Mouse (Mus musculus) T-helper 2 cell (primary cell): ENCODE data around the gene Cadps2.

Source experiments
- in situ Hi-C: fragments of 300-600 bp; cut with MboI, MseI; formaldehyde crosslinking; loops from one replicate; pipeline ENCODE4 v1.15.1; 2025; ENCODE audit warnings: high pct_unique_total_duplicates

Cadps2 gene

DNA sequence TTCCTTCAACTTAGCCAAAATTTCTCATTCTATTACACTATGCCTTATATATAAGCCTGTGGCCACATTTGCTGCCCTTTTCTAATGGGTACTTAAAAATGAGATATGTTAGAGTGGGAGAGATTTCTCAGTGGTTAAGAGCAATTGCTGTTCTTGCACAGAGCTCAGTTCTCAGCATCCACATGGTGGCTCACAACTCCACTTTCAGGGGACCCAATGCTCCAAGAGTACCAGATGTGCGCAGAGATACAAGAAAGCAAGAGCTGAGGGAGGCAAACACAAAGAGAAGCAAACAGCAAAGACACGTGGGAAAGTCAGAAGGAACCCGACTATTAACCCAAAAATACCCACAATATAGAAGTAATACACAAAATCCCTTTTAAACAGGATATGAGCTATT lies 77.0 kb downstream of the Cadps2 start:
- in situ Hi-C loops, result no loop called here

DNA sequence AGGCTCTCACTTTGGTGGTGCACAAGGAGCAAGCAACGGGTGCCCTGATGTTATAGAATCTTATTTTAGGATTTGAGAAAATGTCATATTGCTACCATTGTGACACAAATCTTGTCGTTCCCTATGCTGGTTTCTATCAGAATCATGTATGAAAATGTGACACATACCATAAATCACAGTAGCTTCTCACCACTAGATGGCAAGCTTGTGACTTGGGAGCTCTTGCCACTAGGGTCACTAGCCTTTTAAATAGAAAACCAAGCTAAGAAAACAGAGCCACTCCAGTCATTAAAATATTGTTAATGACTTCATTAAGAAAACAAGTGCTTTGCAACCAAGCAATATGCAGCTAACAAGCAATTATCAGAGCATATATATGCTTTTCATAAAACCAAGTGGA lies 81.0 kb downstream of the Cadps2 start:
- in situ Hi-C loops, result no loop called here

GRCm38 (mm10) chr6:23748823-23749222 lies 90.4 kb downstream of the Cadps2 start:
- in situ Hi-C loops, result no loop called here

- in situ Hi-C loops, result no loop called here
Measured at GRCm38 (mm10) chr6:23740010-23740409, 99.2 kb downstream of the Cadps2 start.

- in situ Hi-C loops, result no loop called here
Measured at GRCm38 (mm10) chr6:23732750-23733149, 106.5 kb downstream of the Cadps2 start.

- in situ Hi-C loops, result no loop called here
Measured at GRCm38 (mm10) chr6:23728620-23729019, 110.6 kb downstream of the Cadps2 start.

- in situ Hi-C loops, result no loop called here
Measured at GRCm38 (mm10) chr6:23723697-23724096, 115.5 kb downstream of the Cadps2 start.

- in situ Hi-C loops, result no loop called here
Measured at GRCm38 (mm10) chr6:23720401-23720800, 118.8 kb downstream of the Cadps2 start.

DNA sequence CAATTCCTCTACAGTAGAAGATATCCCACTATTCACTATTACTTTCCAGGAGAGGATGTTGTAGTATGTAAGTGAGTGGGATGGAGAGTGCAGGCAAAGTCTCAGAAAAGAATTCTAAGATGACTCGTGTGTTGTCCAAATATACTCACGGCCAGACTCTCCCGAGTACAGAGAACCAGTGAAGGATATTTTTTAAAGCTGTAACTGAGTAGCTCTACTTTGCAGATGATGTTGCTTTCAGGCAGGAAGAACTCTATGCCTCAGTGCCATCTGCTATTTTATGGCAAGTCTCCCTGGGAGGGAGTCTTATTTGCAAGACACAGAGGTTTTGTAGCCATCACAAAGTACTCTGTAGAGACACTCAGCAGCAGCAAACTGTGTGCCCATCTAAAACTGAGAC lies 131.7 kb downstream of the Cadps2 start:
- in situ Hi-C loops, result no loop called here

DNA sequence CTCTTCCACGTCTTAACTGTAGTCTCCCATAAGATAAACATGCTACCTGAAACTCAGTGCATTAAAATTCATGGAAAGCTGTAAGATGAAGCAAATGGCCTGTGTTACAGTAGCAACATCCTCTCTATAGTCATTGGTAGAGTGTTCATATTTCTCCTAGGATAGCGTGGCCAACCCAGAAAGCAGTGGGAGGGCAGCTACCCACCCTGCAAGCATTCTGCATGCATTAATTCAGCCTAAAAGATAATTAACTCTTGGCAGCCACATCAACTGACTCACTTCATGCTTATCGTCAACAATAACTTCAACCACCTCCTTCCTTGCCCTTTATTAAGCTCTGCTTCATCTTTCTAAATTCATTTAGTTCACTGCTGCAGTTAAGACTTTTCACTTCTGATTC lies 138.3 kb downstream of the Cadps2 start:
- in situ Hi-C loops, result no loop called here

- in situ Hi-C loops, result no loop called here
Measured at GRCm38 (mm10) chr6:23678172-23678571, 161.0 kb downstream of the Cadps2 start.

- in situ Hi-C loops, result no loop called here
Measured at GRCm38 (mm10) chr6:23655036-23655435, 184.2 kb downstream of the Cadps2 start, which contains the start of gene Rnf148. Rnf148 (minus strand) TSS chr6:23655136.

DNA sequence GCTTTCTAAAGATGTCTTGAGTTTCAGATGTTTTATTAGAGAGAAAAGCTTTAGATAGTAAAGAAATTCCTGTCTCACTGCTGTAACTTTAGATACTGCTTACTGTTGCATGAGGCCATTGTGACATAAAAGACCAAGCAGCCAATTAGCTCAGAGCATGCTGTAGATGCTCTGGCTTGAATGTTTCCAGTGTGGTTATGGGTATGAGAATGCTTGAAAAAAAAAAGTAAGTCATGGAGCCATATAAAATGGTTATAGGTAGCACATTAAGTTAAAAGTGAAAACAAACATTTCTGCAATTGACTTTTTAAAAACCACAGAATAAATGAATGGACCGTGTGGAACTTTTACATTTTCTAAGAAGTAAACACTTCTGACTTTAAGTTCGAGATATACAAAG lies 189.0 kb downstream of the Cadps2 start, which contains the start of gene Rnf133:
TSS of gene Rnf133 (minus strand) at position 101 of the 400 bp plus-strand sequence.
- in situ Hi-C loops, result no loop called here

GRCm38 (mm10) chr6:23648732-23649131 lies 190.5 kb downstream of the Cadps2 start:
- in situ Hi-C loops, result no loop called here

DNA sequence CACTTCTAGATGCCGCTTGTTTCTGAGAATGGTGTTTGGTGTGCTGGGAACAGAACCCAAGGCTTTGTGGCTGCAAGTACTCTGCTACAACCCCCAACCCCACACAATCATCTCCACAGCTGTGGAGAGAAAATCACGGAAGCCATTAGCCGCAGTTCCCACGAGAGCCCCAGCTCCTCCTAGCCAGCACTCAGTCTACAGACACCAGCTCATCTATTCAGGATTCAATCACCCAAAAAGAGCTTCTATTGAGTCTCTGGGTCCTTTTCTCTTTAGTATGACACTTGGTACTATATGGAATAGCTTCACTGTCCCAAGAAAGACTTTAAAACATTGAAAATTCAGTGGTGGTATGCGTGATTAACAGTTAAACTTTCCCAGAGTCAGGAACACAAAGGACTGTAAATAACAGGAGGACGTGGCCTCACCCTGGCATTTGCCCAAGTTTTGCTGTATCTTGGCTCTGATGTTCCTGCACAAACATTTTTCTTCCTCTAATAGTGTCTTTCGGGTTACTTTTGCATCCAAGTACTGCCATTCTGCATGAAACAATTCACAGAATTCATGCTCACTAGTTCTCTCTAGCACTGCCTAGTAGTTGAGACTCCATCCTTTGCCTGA lies 191.5 kb downstream of the Cadps2 start:
- in situ Hi-C loops, result no loop called here

GRCm38 (mm10) chr6:23637081-23637480 lies 202.1 kb downstream of the Cadps2 start:
- in situ Hi-C loops, result no loop called here

- in situ Hi-C loops, result no loop called here
Measured at GRCm38 (mm10) chr6:23635208-23635607, 204.0 kb downstream of the Cadps2 start.

GRCm38 (mm10) chr6:23634016-23634415 lies 205.2 kb downstream of the Cadps2 start:
- in situ Hi-C loops, result no loop called here

- in situ Hi-C loops, result no loop called here
Measured at GRCm38 (mm10) chr6:23630465-23630864, 208.8 kb downstream of the Cadps2 start.

DNA sequence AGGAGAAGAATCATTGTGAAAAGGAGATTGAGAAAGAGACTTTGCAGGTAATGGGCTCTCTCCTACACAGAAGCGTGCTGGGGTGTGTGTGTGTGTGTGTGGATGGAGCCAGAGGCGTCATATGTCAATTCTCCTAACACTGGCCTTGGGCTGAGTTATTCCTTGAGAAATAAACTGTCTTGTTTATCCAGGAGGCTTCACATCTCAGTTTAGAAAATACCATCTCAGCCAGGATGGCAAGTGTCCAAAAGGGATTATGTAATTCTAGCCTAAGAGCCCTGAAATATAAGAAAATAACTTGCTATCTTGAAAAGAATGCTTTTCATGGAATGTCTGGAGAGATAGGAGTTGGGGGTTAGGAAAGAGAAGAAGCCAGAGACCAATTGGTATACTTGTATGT lies 264.1 kb downstream of the Cadps2 start:
- in situ Hi-C loops, result no loop called here

GRCm38 (mm10) chr6:23573750-23574149 lies 265.5 kb downstream of the Cadps2 start:
- in situ Hi-C loops, result no loop called here

GRCm38 (mm10) chr6:23572401-23572800 lies 266.8 kb downstream of the Cadps2 start:
- in situ Hi-C loops, result no loop called here

- in situ Hi-C loops, result no loop called here
Measured at GRCm38 (mm10) chr6:23569686-23570085, 269.5 kb downstream of the Cadps2 start.

DNA sequence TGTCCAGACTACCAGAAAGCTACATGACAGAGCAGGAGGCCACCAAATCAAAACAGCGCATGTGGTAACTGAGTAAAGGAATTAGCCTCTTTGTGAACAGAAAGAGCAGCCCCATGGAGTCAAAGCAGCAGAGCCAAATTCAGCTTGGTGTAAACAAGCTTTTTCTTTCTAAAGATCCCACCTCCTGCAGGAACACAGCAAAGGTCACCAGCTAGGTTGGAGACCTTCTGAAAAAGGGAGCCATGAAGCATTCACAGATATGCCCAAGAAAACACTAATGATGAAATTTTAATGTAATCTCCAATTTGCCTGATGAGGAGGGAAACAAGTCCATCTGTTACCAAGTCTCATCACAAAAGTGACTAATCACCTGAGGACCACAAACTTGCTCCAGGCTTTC lies 270.5 kb downstream of the Cadps2 start:
- in situ Hi-C loops, result no loop called here
